In the genomic region with DNA sequence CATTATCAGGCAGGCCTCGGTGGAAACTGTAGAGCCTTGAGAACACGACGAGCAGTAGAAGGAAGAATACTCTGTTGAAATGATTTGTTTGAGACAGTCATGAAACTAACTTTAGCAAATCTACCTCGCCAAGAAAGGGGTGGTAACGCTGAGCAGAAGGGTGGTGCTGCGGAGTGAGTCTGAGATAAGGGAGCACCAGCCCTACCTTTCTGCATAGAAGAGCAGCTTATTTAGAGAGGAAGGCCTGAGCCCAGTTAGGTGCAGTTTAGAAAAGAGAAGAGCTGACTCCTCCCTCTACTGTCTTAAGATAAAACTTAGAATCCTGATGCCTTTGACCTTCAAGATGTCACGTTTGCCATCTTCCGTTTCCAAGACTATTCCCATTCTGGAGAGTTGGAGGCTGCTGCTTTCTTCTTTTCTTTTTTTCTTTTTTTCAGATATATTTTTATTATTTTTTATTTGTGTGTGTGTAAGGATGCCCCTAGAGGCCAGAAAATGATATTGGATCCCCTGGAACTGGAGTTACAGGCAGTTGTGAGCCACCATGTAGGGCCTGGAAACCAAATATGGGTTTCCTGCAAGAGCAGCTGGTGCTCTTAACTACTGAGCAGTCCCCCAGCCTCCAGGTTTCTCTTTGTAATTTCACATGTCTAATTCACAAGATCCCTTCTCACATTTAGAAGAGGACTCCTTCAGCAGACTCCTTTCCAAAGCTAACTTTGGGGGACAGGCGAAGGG, we compare ENCODE assay signal across 16 mouse cellular contexts. TPM values are rescaled to one million over a fixed set of nuclear protein-coding genes. Genes with fewer than 3 reads are reported as not detected.
DNase-seq lines count a peak whose midpoint lies in the region; ATAC-seq lines count a peak whose summit lies in the region.
"Had no signal": no experiment of that assay in that cellular context is flagged by ENCODE, and none has a peak within 500 bp of the region (broad histone marks: within the 10 kb centered on the region; RNA-seq: fewer than 3 reads in every experiment).

No protein-coding gene starts in this region.

- peak; percentile 18 for DNase-seq in embryo, embryonic 11 days
- no peak for DNase-seq in embryo, embryonic 10 days (ENCODE audit: low spot score)
- DNase-seq in kidney, postnatal 14 days: peak; percentile 22
- DNase-seq in neural tube, embryonic 10.5 days (ENCODE audit: extremely low spot score, low spot score): no peak
- no peak for DNase-seq in adrenal gland, postnatal 14 days
- DNase-seq in Muller cell, postnatal 12 days (ENCODE audit: inconsistent ontology term): no peak
- DNase-seq: adrenal gland, adult 8-10 months; gastrocnemius, postnatal 25 days; lung, postnatal 4 days; right cerebral cortex, postnatal 25 days had no signal

- no peaks in the 10 kb centered on the region for H3K9me3 ChIP-seq in kidney, embryonic 15.5 days (replicated peaks)
- no peaks in the 10 kb centered on the region for H3K9me3 ChIP-seq in neural tube, embryonic 15.5 days (replicated peaks)
- H3K9me3 ChIP-seq: forebrain, embryonic 12.5 days; limb, embryonic 15.5 days had no signal

- H3K4me1 ChIP-seq in kidney, embryonic 15.5 days: peaks cover 5% of the 10 kb centered on the region; the same call in 1 of the 2 replicates
- peaks cover 15% of the 10 kb centered on the region for H3K4me1 ChIP-seq in neural tube, embryonic 15.5 days
- H3K4me1 ChIP-seq: limb, embryonic 15.5 days had no signal

- H3K27ac ChIP-seq in kidney, embryonic 15.5 days: no peak overlapping the region
- 0 out of 2 replicates have a peak overlapping the region, but pooled peaks have one; percentile 28 for H3K27ac ChIP-seq in neural tube, embryonic 15.5 days (replicated peaks)
- H3K27ac ChIP-seq: forebrain, embryonic 12.5 days; limb, embryonic 15.5 days had no signal

- no peaks in the 10 kb centered on the region for H3K36me3 ChIP-seq in kidney, embryonic 15.5 days
- H3K36me3 ChIP-seq in neural tube, embryonic 15.5 days: no peaks in the 10 kb centered on the region
- H3K36me3 ChIP-seq: forebrain, embryonic 12.5 days; limb, embryonic 15.5 days had no signal

- H3K9ac ChIP-seq in kidney, embryonic 15.5 days: no peak overlapping the region
- no peak overlapping the region for H3K9ac ChIP-seq in neural tube, embryonic 15.5 days (replicated peaks)
- H3K9ac ChIP-seq: forebrain, embryonic 12.5 days; limb, embryonic 15.5 days had no signal

- H3K4me3 ChIP-seq in kidney, embryonic 15.5 days (replicated peaks): no peak overlapping the region
- H3K4me3 ChIP-seq in neural tube, embryonic 15.5 days (replicated peaks): no peak overlapping the region
- H3K4me3 ChIP-seq: forebrain, embryonic 12.5 days; limb, embryonic 15.5 days had no signal

- H3K4me2 ChIP-seq in kidney, embryonic 15.5 days: no peak overlapping the region
- no peak overlapping the region for H3K4me2 ChIP-seq in neural tube, embryonic 15.5 days
- H3K4me2 ChIP-seq: forebrain, embryonic 12.5 days; limb, embryonic 15.5 days had no signal

- H3K27me3 ChIP-seq in kidney, embryonic 15.5 days: no peaks in the 10 kb centered on the region
- H3K27me3 ChIP-seq in neural tube, embryonic 15.5 days (replicated peaks): no peaks in the 10 kb centered on the region
- H3K27me3 ChIP-seq: forebrain, embryonic 12.5 days; limb, embryonic 15.5 days had no signal

- ATAC-seq in kidney, embryonic 15.5 days (replicated peaks; ENCODE audit: low FRiP score): no peak
- no peak for ATAC-seq in neural tube, embryonic 15.5 days (ENCODE audit: low FRiP score)
- ATAC-seq: inflammation-experienced regulatory T-cells, adult 6 months; midbrain, embryonic 16.5 days had no signal

- WGBS in kidney, embryonic 15.5 days: 86% methylated on average over 9 of the region's 9 CpGs
- WGBS in neural tube, embryonic 15.5 days: 88% methylated on average over 9 of the region's 9 CpGs

RNA-seq across cellular contexts. Expression of a gene that starts 42.5 kb away (rescaled TPM):
- 17.4 and 17.8 TPM in 2 replicates for polyA plus RNA-seq in kidney, embryonic 15.5 days (2015; fragmentation: Nextera tagmentation; extraction: Ambion mirVana)
- 19.5 and 19.6 TPM in 2 replicates for polyA plus RNA-seq in neural tube, embryonic 15.5 days (2015; fragmentation: Nextera tagmentation; extraction: Ambion mirVana)
- total RNA-seq in adrenal gland, postnatal 14 days (2021): 37.8 and 40.1 TPM in 2 replicates

Comparison
In these comparisons a context has a peak if more than half of its experiments do, and no peak if none do; other contexts are left out.
1. DNase-seq: peak in embryo, embryonic 11 days (single experiment) and kidney, postnatal 14 days (single experiment); none in embryo, embryonic 10 days (single experiment), neural tube, embryonic 10.5 days (single experiment), adrenal gland, postnatal 14 days (single experiment) and Muller cell, postnatal 12 days (single experiment).